Mouse (Mus musculus) forebrain, postnatal 0 days (tissue): Measurements from ENCODE around the gene Zbtb5. TPM values are rescaled to one million over a fixed set of nuclear protein-coding genes. Genes with fewer than 3 reads are reported as not detected.

ENCODE experiments used
- ATAC-seq: fragments of 200-750 bp; cut with Nextera tagmentation; 2 replicates; pipeline ENCODE4 v1.8.0; 2017; ENCODE audit warnings: mild to moderate bottlenecking, moderate library complexity
- DNase-seq: peaks from one replicate; pipeline ENCODE4 v3.0.0-alpha.2; 2015
- H3K27ac ChIP-seq: fragments of 300-500 bp; sonication (generic); 2 replicates; pipeline ENCODE4 v1.5.1; 2014; ENCODE audit warnings: low read depth, mild to moderate bottlenecking, antibody characterized with exemption, low read length, moderate library complexity, mixed read lengths
- H3K27me3 ChIP-seq: fragments of 300-500 bp; sonication (generic); 2 replicates; pipeline ENCODE4 v1.6.1; 2014; ENCODE audit warnings: mild to moderate bottlenecking, low read length, mixed read lengths; ENCODE audit not compliant: insufficient read depth
- H3K36me3 ChIP-seq: fragments of 300-500 bp; sonication (generic); 2 replicates; pipeline ENCODE4 v1.6.1; 2014; ENCODE audit warnings: mild to moderate bottlenecking, moderate library complexity; ENCODE audit not compliant: insufficient read depth
- H3K4me1 ChIP-seq: fragments of 300-500 bp; sonication (generic); 2 replicates; pipeline ENCODE4 v1.6.1; 2014; ENCODE audit warnings: antibody characterized with exemption; ENCODE audit not compliant: insufficient read depth
- H3K4me2 ChIP-seq: fragments of 300-500 bp; sonication (generic); 2 replicates; pipeline ENCODE4 v1.6.1; 2014; ENCODE audit warnings: low read depth, mild to moderate bottlenecking, moderate library complexity
- H3K4me3 ChIP-seq: fragments of 300-500 bp; sonication (generic); 2 replicates; pipeline ENCODE4 v1.5.1; 2014; ENCODE audit warnings: low read depth, low read length, mixed read lengths
- H3K9ac ChIP-seq: fragments of 300-500 bp; sonication (generic); 2 replicates; pipeline ENCODE4 v1.6.1; 2014; ENCODE audit warnings: mild to moderate bottlenecking
- H3K9me3 ChIP-seq: fragments of 300-500 bp; sonication (generic); 2 replicates; pipeline ENCODE4 v1.6.1; 2016; ENCODE audit warnings: low read length
- CTCF ChIP-seq: sonication (generic); IDR thresholded peaks from 2 replicates; pipeline ENCODE4 v1.5.1; 2016; ENCODE audit warnings: antibody characterized with exemption, control low read depth, low read depth
- WGBS: fragments of 180-500 bp; shearing (Covaris S2); extraction: QIAGEN DNeasy Blood & Tissue Kit; methylation state at CpG from one replicate; pipeline ENCODE4 v1.1.7; 2014; 5-methylcytosine and 5-hydroxymethylcytosine counted together
- polyA plus RNA-seq: library from polyadenylated mRNA; unstranded; fragments of >200 nt; fragmentation: Nextera tagmentation; extraction: Ambion mirVana; gene quantifications from 2 replicates; pipeline ENCODE4 v1.2.1, GENCODE M21; 2015
- total RNA-seq: library from RNA; depleted of rRNA; stranded (reverse); fragments of >200 nt; gene quantifications from 2 replicates; pipeline ENCODE4 v1.2.3, GENCODE M21; 2014

Gene Zbtb5
- total and polyA plus RNA-seq, 2 experiments from 2014 or later, result 32.1 to 49.7 TPM

DNA sequence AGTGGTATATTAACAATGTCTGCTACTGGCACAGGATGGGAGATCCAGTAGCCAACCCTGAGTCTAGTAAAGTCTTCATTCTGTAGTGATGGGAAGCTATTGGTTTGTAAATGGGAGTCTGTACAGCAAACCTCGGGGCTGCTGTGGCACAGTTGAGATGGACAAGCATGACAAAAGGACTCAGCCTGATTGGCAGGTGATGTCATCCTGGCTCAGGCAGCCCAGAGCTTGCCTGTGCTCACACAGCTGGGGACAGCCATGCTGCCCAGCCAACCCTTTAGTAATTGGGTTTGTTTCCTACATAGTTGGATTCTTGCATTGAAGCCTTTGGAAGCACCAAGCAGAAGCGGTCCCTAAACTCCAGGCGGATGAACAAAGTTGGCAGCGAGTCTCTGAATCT is 14.2 kb upstream of the Zbtb5 start:
- no peak for TF ChIP-seq CTCF
- Histone ChIP-seq H3K4me3 (no peak overlapping the region), H3K27ac (no peak overlapping the region), H3K9me3 (no peaks in the 10 kb centered on the region), H3K9ac (no peak overlapping the region), H3K4me1 (no peaks in the 10 kb centered on the region), H3K36me3 (peaks cover 21% of the 10 kb centered on the region), H3K27me3 (no peaks in the 10 kb centered on the region), H3K4me2 (no peak overlapping the region)
- 70% methylated on average over 4 of the region's 4 CpGs for WGBS
- ATAC-seq (no peak), DNase-seq (no peak)

DNA sequence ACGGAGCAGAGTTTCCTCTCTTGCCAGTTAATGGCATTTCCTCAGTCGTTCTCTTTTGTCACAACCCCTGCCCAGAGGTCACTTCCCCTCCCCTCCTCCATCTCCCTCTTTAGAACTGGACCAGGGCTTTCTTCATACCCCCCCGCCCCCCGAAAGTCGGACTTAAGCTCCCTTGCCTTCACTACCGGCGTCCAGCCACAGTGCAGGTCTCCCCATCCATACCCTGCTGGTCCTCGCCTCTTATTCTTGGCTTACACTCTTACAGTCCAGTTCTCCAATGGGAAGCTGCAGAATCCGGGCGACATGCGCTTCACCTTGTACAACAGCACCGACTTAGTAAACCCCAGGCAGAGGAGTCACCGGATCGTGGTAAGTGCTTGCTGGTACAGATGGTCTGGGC is 6.8 kb upstream of the Zbtb5 start:
- no peak for DNase-seq
- no peak for TF ChIP-seq CTCF
- 5% methylated on average over 14 of the region's 14 CpGs for WGBS

DNA sequence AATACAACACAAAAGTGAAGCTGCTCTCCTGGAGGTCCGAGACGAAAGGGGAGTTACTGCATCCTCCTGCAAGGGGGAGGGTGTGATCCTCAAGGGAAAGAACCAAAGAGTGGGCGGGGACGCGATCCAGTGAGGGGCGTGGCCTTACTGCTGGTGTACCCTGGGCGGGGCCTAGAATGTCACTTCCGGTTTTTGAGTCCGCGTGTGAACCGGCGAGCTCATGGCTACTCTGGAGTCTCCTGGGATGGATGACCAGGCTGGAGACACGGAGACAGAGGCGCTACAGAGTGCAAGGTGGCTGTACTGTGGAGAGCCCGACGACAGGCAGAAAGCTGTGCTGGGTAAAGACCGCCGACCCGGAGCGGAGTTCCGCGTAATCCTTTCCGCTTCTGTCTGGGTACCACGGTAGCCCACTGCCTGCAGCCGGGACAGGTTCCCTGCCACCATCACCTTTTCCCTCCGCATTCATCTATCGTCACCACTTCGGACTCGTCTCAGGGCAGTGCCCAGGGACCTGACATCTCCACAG is 6.3 kb upstream of the Zbtb5 start, which contains the start of gene Polr1e:
Polr1e (plus strand) TSS at position 132 of the 529 bp plus-strand sequence.
- peak within 1 kb of the TSS; percentile 64 for H3K9ac ChIP-seq
- H3K27ac ChIP-seq, result no peak within 1 kb of the TSS
- H3K4me1 ChIP-seq, result 0 out of 2 replicates have a peak, but pooled peaks cover 4% of the 10 kb centered on the region
- DNase-seq, result peak; percentile 88
- no peaks in the 10 kb centered on the region for H3K9me3 ChIP-seq
- no peak for TF ChIP-seq CTCF
- under 1% methylated on average over 29 of the region's 29 CpGs for WGBS
- peak within 1 kb of the TSS; percentile 97 for H3K4me2 ChIP-seq
- H3K27me3 ChIP-seq, result no peaks in the 10 kb centered on the region
- peak within 1 kb of the TSS; percentile 66 for H3K4me3 ChIP-seq
- ATAC-seq, result peak; percentile 89
- H3K36me3 ChIP-seq, result peaks cover 1% of the 10 kb centered on the region; the same call in 1 of the 2 replicates

More for the DNA sequence above, 6.8 kb upstream of the Zbtb5 start:
- Histone ChIP-seq H3K9ac (peak overlapping the region; percentile 64), H3K4me2 (peak overlapping the region; percentile 97), H3K27ac (no peak overlapping the region), H3K4me3 (peak overlapping the region; percentile 66), H3K27me3 (no peaks in the 10 kb centered on the region), H3K4me1 (0 out of 2 replicates have a peak, but pooled peaks cover 4% of the 10 kb centered on the region), H3K9me3 (no peaks in the 10 kb centered on the region), H3K36me3 (peaks cover 4% of the 10 kb centered on the region)
- ATAC-seq, result 0 out of 2 replicates have a peak, but pooled peaks have one; percentile 18

DNA sequence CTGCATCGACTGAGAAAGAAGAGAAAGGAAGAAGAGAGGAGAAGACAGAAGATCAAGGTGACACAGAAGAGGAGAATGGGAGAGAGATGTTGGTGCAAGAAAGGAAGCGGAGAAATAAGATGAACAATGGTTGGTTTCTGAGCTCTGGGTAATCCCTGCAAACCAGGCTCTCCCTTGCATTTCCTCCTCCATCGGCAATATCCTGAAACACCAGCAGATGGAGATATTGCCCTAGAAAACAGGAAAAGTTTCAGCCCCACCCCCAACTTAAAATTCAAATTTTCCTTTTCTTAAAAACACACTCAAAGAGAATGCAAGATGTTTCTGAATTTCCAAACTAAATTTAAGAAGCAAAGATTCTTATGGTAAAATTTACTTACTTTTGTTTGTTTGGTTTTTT is 3.4 kb upstream of the Zbtb5 start:
- Histone ChIP-seq H3K4me3 (no peak overlapping the region), H3K4me2 (no peak overlapping the region), H3K9me3 (no peaks in the 10 kb centered on the region), H3K27ac (no peak overlapping the region), H3K4me1 (peaks cover 11% of the 10 kb centered on the region), H3K36me3 (no peaks in the 10 kb centered on the region), H3K27me3 (no peaks in the 10 kb centered on the region), H3K9ac (no peak overlapping the region)
- ATAC-seq (no peak), DNase-seq (peak; percentile 87)
- WGBS, result 6% methylated on average over 3 of the region's 3 CpGs
- TF ChIP-seq CTCF, result peak; percentile 86

DNA sequence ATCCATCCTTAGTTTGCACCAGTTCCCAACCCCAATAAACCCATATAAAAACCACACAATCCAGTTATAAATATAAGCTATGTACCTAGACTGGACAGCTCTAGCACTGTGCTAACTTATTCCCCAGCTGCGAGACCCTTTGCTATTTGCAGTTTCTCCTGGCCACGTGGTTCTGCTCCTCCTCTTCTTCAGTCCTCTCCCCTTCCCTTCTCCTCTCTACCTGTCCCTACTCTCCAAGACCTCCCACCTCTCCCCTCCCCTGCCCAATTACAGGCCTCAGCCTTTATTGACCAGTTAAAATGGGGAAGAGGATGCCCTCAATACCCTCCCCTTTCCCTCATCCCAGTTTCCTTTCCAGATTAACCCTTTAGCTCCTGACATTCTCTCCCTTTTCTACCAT is 1.3 kb upstream of the Zbtb5 start:
- no peak for ATAC-seq
- H3K9me3 ChIP-seq, result no peaks in the 10 kb centered on the region
- H3K9ac ChIP-seq, result 0 out of 2 replicates have a peak overlapping the region, but pooled peaks have one; percentile 54
- no peak for DNase-seq
- peak overlapping the region; percentile 79 for H3K4me3 ChIP-seq
- H3K4me1 ChIP-seq, result peaks cover 7% of the 10 kb centered on the region
- no peaks in the 10 kb centered on the region for H3K27me3 ChIP-seq
- no peak for TF ChIP-seq CTCF
- H3K27ac ChIP-seq, result no peak overlapping the region
- no peaks in the 10 kb centered on the region for H3K36me3 ChIP-seq
- WGBS, result 8% methylated on average over 2 of the region's 2 CpGs
- H3K4me2 ChIP-seq, result peak overlapping the region; percentile 78

DNA sequence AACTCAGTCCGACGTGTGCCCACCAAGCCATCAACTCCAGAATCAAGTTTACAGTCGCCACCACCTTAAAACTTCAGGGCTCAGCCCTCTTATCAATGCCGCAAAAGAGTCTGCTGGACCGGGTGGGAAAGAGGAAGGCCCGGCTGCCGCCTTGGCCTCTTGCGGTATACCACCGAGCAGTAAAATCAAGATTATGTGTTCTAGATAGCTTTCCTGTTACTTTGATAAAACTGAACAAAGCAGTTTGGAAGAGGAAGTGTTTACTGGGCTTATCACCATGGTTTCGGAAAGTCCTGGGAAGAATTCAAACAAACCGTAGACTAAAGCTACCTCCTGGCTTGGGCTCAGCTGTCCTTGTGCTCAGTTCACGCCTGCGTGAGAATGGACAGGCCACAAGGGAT is 819 bp upstream of the Zbtb5 start:
- DNase-seq (no peak), ATAC-seq (no peak)
- no peak for TF ChIP-seq CTCF
- Histone ChIP-seq H3K4me1 (peaks cover 7% of the 10 kb centered on the region), H3K9ac (peak overlapping the region; percentile 54), H3K36me3 (no peaks in the 10 kb centered on the region), H3K4me3 (peak overlapping the region; percentile 79), H3K27me3 (no peaks in the 10 kb centered on the region), H3K27ac (peak overlapping the region; percentile 77), H3K9me3 (no peaks in the 10 kb centered on the region), H3K4me2 (peak overlapping the region; percentile 78)
- WGBS, result 2% methylated on average over 13 of the region's 13 CpGs

DNA sequence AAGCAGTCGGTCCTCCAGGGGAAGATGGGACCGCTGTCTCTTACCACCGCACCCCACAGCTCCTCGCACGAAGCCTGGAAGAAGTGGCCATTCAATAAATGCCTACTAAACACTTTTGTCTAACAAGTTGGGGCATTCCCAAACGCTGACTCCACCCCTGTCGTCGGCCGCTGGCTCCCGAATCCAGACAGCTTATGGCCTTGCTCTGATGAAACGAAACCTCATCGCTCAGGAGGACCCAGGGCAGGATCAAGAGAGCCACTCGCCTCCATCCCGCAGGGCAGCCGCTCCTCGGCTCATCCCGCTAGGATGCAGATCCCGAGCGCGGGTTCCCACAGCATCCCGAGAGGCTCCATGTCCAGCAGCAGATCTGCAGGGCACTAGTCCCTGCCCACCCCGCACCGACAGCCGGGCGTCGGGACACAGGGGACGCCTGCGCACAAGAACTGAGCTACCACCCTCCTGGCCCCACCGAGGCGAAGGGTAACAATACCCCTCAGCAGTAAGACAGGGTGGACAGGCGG is 569 bp downstream of the Zbtb5 start:
- Histone ChIP-seq H3K9ac (peak overlapping the region; percentile 92), H3K36me3 (no peaks in the 10 kb centered on the region), H3K4me1 (peaks cover 7% of the 10 kb centered on the region), H3K4me2 (peak overlapping the region; percentile 70), H3K4me3 (peak overlapping the region; percentile 86), H3K27ac (peak overlapping the region; percentile 95), H3K9me3 (no peaks in the 10 kb centered on the region), H3K27me3 (no peaks in the 10 kb centered on the region)
- ATAC-seq (peak; percentile 46), DNase-seq (no peak)
- WGBS, result under 1% methylated on average over 31 of the region's 31 CpGs
- TF ChIP-seq CTCF, result no peak
